Mouse (Mus musculus) left cerebral cortex, adult 8-10 months (tissue): ENCODE measurements around the gene Fam216b. TPM values are rescaled to one million over a fixed set of nuclear protein-coding genes. Genes with fewer than 3 reads are reported as not detected.
A peak's percentile ranks its signal among the peaks of the same experiment; 100 is the strongest.

Source experiments
- DNase-seq, 2 experiments: peaks; one replicate each; pipeline ENCODE4 v3.0.0; 2022; ENCODE audit warnings: low spot score in 2 of 2
- total RNA-seq, 4 experiments: library from RNA; stranded (reverse); gene quantifications; 2 replicates each; pipeline ENCODE4 v1.2.4; 2022

The Fam216b gene
- under 1 TPM; 0.32 to 0.84 (median 0.47) TPM for total RNA-seq

DNA sequence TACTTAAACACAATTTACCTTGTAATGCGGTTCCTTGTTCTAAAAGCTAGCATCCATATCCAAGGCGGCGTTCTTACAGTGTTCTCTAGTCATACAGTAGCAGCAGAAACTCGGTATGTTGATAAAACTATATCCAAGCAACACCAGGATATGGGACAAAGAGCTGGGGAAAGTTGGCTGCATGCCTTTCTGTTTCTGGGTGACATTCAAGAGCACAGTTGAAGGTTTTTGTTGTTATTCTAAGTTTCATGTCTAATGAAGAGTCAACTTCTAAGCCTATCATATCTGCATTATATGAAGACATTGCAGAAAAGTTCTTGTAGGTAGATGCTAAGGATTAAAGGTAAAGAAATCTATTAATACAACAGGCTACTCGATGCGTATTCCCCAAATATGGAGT lies at the start of gene Fam216b:
Fam216b (minus strand) TSS at position 101 of the 400 bp plus-strand sequence.
- DNase-seq = no peak

DNA sequence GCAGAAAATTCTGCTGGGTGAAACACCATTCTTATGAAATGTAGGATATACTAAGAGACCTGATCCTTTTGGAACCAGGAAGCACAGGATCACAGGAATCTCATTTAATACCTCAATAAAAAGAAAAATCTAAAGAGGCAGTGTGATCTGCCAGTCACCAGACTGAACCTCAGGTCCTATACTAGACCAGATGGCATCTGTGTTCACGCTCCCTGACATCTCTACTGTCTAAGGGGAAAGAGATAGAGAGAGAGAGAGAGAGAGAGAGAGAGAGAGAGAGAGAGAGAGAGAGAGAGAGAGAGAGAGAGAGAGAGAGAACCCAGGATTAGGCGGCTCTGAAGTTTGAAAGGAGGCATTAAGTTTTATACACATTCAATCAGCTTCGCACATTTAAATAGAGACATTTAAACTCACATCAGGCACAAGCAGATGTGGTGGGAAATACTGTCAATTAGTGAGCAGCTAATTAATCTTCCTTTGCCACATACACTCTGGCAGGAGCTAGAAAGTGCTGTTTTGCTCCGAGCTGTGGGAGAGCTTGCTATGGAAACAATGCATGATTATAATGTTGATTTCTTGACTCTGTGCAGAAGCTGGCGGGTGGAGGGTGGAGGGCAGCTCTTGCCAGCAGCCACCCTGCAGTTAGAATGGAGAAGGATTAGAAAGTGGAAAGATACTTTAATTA lies 43.7 kb upstream of the Fam216b start:
- peak in 1 of 2 experiments; percentile 35 for DNase-seq

DNA sequence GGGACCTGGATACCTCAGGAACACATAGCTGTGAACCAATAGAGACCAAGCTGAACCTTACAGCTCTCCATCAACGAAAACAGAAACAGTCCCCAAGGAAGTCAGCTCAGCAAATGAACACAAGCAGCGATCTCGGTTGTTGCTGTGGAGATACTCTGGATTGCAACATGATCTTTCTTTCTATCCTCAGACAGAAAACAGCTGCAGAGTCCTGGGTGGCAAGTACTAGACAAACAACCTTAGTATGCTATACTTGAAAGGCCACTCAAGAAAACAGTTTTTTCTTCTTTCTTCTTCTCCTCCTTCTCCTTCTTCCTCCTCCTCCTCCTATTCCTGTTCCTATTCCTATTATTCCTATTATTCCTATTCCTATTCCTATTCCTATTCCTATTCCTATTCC lies 37.9 kb upstream of the Fam216b start:
- no peak for DNase-seq

DNA sequence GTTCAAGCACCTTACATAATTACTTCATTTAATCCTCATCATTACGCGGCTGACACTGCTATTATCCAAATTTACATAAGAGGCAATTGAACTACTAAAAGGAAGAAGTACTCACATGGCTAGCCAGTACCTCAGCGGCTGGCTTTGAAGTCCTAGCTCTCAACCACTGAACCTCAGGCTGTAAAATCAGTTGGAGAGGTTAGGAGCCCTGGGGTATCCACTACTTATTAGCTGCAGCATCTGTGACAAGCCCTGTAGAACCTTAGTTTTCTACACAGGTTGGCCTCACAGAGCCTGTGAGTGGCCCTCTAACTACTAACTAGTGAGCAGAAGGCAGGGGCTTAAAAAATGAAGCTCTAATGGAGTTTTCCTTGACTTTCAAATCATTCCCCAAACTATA lies 31.5 kb upstream of the Fam216b start:
- DNase-seq = no peak

DNA sequence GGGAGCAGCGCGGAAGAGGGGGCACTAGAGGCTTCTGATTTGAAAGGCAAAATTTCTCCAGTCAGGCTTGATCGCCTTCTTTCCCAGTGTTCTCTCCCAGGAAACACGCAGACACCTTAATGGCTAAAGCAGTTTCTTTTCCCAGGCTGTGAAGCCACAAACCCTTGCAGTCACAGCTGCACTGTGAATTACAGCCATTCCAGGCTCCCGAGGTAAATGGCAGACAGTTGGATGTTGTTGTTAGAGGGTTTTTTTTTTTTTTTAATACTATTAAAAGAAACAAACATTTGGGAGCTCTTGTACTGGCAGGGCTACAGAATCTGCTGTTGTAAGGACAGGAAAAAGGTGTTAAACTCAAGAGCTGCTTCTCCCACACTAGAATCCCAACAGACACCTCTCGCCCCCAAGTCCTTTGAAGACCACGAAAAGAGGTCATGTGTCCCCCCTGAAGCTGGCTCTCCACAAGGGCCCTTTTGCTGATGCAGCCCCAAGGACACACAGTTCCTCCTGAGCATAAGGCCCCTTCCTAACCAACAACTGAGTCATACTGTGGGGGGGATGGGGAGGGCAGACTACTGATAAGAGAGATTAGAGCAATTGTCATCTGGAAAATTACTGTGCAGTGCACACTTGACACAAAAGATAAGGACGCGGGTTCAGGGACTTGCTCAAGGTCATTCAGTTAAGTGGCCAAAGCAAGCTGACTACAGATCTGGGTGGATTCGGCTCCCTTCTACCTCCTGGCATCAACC lies 30.8 kb upstream of the Fam216b start:
- DNase-seq = no peak

DNA sequence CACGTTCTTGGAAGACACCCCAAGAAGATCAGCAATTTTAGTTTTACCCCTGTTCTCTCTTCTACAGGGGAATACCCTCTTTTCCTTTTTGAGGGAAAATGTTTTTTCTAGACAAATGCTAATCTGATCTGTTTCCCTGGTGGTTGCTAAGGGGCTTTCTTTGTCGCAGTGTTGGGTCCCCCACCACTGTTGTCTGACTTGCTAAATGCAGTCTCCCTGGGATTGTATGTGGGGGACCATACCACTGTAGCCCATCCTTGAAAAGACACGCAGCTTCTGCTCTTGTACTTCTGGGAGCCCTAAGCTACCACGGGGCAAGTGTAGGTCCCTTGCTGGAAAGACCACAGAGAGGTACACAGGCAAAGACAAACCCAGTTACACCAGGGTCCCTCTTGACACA lies 28.9 kb upstream of the Fam216b start:
- no peak for DNase-seq

DNA sequence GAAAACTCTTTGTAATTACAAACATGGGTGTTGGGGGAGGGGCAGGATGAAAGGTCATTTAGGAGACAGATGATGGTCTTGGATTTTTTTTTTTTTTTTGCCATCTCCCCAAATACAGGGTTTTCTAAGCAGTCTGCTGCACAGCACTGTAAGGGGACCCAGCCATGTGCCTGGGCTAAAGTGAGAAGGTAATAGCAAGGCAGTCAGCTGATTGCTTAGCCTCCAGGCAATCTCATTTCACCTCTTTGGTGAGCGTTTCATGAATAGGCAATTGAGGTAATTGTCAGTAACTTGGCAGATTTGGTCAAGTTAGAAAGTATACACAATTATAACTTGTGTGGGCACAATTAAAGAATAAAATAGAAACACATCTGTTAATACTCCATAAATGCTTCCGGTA lies 28.5 kb upstream of the Fam216b start:
- DNase-seq = no peak

DNA sequence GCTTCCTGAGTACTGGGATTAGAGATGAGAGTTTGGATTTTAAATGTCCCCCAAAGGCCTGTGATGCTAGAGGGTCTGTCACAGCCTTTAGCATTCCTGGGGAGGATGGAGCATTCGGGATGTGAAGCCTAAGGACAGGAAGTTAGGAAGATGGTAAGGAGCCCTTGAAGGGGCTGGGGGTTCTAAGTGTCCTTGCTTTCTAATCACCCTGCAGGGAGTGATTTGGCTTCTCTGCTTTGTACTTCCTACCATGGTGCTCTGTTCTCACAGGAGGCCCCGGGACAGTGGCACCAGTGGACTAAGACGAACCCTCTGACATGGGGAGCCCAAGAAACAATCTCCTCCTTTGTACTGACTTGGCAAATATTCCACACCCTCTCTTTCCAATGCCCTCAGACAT lies 23.7 kb upstream of the Fam216b start:
- no peak for DNase-seq

DNA sequence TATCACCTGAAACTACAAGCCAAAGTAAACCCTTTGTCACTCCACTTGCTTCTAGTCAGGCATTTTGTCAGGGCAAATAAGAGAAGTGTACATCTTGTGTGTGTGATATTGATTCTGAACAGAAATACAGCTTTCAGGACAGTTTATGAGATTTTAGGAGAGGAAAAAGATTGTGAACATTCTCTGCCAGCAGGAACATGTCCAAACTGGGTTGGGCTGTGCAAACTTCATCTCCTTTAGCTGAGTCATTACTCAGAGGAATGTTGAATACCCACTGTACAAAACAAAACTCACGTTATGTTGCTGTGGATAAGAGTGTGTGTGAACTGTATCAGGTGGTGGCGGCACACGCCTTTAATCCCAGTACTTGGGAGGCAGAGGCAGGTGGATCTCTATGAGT lies 22.1 kb upstream of the Fam216b start:
- DNase-seq = no peak

DNA sequence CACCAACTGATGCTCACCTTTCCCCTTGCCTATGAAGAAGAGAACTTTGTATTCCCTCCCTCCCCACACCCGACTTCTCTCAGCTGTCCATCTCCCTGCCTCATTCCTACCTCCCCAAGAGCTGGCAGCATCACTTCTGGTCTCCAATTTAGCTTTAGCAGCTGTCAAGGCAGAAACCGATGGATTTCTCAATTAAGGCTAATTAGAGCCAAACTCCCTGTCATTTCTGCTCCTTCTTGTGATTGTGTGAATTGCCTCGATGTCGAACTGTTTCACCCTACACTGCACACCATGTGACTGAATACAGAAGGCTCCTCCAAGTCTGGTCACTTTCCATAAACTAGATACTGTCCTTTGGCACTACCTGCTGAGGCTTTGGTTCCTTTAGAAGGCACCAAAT lies 20.6 kb upstream of the Fam216b start:
- DNase-seq = no peak

DNA sequence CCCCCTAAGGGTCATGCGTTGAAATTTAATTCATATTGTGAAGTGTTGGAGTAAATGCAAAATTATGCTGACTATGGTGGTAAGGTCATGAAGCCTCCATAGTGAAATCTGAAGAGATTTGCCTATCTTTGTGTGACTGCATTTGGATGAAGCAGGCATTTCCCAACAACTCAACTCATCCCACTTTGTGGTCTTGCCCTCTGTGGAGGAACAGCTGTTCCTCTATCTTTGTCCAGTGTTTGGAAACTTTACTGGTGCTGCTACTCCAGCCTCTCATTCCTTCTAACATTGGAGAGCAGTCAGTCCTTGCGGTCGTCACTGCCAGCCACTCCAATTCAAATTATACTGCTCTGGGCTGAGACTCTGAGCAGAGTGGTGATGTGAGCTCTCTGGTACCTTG lies 19.6 kb upstream of the Fam216b start:
- no peak for DNase-seq

DNA sequence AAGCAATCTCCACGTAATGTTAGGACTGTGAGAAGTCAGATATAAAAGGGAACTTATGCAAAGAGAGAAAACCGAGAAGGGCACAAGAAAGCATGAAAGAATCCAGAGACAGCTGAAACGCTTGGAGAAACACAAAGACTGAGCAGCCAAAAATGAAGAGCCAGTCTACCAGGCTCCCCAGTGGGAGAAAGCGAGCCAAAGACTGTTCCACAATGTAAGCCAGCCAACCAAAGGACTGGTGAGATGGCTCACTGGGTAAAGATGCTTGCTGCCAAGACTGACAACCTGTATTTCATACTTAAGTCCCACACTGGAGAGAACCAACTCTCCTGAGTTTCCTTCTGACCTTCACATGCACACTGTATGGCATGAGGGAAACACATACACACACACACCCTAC lies 784 bp upstream of the Fam216b start:
- DNase-seq = no peak

DNA sequence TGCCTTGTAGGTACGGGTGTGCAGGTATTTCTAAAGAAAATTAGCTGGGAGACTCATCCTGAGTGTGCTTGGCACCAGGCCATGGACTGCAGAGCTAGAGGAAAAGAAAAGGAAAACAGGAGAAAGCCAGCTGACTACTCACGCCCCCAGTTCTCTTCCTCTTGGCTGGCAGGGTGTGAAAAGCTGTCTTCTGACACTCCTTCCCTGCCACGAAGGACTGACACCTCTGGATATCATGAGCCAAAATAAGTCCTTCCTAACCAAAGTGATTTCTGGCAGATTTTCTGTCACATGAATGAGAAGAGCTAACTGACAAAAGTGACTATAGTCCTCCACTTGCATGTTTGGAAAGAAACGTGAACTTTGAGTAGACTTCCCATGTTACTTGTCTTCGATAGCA lies 5.3 kb downstream of the Fam216b start:
- peak in 1 of 2 experiments; percentile 13 for DNase-seq

DNA sequence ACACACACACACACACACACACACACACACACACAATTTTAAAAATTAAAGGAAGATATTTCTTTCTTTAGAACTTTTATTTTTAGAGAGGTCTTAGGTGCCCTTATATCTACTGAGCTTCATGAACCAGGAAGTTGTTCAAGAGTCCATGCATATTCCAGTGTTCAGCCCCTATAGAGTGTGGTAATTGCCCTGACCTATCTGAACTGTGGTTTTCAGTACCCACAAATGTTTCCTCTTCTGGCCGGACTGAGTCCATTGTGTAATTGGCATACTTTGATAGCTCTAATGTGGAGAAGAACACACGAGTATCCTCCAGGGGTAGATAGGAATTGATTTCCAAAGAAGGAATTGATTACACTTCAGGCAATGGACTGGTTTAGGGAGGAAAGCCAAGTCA lies 11.3 kb downstream of the Fam216b start:
- DNase-seq = no peak

DNA sequence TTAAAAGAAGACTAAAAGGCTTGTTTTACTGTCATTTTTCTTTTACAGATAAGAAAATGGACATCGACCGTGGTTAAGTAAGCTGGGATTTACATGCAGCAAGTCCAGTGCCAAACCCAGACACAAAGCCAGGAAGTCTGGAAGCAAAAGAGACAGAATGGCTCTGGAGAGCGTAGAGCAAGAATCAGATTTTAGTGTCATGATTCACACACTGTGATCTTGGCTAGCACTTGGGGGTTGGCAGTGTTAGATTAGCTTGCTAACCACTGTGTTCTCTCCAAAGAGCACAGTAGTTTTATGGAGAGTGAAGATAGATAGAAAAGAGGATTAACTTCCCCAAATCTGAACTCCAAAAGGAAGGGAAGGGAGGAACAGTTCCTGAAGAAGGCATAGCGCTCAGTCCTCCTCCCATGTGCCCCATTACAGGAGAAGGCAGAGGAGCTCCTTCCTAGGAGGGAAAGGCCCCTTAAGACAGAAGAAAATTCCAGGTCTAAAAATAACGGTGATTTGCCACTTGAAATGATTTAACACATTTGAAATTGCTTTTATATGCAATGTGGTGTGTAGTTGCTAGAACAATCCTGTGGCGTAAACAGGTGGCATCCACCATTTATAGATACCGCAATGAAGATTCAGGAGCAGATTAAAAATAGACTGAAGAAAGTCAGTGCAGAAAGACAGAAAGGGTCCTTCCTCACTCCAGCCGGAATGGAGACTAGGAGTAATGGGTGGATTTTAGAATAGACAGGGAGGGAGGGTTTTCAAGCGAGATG lies 22.7 kb downstream of the Fam216b start:
- DNase-seq = peak in 1 of 2 experiments; percentile 21

DNA sequence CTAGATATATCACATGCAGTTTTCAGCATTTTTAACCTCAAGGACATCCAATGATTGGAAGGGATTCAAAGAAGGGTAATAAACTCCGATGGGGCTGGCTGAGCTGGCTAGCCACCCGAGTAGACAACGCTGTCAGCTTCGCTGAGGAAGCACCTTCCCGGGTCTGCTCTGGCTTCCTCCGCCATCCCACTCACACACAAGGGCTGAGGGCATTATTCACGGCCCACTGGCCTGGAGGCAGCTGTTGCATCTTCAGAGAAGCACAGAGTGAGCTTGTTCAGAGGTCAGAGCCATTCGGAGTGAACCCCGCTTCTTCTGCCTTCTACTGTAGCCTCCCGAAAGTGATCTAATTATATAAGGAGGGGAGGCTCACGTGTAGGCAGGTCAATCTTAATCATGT lies 26.3 kb downstream of the Fam216b start:
- DNase-seq = no peak

DNA sequence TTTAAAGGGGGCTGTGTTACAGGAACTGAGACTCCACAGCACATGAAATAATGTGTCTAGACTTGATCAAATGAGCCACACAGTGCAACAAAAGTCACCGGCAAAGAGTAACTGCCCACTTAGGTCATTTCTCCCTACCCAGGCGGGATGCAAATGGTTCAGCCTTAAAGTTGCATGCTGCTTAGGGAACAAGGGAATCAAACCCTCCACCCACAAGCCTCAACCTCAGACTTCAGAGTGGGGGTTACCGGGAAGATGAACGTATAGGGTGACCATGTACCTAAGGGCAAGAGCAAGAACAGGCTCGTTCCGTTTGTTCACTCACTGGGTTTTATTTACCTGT lies 28.2 kb downstream of the Fam216b start:
- DNase-seq = no peak

DNA sequence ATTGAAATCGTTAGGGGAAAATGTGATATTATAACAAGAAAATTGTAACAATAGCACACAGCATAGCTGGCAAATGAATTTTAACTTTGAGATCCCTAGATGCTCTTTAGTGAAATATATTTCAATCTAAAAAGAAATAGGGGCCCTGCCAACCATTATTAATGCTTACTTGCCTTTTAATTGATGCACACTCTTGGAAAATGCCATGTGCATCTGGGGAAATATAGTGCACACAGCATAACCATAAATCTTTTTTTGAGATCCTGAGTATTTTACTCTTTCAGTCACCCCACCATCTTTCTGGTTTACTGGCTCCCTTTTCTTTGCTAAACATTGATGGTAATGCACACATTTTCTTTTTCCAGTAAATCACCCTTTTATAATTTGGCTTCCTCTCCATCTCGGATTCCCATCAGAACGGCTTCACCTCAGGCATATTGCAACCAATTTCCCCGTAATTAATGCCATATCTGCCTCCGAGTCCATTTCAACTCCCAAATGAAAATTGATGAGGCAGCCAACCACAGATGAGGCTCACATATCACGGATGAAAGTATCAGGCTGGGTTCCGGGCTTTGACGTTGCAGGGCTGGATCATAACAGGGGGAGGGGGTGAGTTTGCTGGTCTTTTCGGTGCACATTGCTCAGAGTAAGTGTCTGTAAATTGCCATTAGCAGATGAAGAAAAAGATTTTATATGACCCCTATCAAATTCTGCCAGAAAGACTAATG lies 28.8 kb downstream of the Fam216b start:
- DNase-seq = no peak

DNA sequence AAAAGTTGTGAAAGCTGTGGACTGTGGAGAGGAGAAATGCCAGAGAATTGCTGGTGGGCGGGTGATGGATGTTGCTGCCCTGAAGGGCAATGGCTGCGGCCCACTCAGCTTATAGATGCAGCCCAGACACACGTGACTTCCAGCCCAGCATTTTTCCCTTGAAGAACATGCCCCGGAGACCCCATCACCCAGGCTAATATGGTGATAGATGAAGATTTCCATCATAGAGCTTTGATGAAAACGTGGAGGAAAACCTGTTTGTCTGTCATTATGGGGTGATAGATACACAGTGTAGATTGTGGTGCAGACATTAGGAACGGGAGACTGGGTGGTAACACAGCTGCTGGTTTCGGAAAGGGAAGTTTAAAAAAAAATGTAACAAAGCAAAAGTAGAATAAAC lies 31.4 kb downstream of the Fam216b start:
- DNase-seq = no peak

DNA sequence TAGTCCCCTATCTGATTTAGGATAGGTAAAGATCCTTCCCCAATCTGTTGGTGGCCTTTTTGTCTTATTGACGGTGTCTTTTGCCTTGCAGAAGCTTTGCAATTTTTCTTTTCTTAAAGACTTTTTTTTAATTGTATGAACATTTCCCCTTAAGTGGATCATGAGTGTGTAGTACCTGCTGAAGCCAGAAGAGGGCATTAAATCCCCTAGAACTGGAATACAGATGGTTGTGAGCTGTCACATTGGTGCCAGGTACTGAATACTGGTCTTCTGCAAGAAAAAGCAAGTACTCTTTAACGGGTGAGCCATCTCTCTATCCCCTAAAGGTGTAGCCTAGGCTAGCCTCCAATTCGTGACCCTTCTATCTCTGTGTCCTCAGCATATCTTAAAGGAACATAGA lies 32.4 kb downstream of the Fam216b start:
- DNase-seq = no peak

DNA sequence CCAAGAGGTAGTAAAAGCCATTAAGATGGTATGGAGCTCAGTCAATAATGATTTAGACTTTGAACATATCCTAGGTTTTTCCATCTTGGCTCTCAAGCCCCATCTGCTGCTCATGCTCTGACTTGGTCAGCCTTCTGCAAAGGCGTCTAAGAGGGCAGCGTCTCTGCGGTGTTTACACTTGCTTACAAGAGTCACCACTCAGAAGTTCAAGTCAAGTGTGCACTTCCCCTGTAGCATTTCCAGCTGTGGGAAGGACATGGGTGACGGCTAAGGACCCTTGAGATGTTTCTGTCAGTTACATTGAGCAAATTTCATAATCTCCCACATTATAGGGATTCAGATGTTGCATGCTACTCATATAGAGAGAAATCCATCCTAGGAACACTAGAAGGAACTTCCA lies 40.1 kb downstream of the Fam216b start:
- DNase-seq = no peak

DNA sequence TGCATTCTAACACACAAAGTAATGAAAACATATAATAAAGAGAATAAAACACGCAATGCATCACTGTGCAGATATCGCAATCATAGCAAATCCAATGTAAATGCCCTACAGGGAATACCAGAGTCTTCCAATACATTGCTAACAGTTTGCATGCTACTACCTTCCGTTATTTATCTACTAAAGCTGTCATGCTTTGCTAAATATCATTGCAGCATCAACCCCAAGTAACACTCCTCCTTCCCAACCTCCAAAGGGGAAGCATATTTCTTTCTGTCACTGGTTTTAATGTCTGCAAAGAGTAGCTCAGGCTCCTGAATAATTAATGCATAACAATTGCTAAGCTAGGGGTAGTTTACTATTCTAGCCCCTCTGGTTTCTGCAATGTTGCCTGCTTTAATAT lies 40.5 kb downstream of the Fam216b start:
- no peak for DNase-seq
